Mouse (Mus musculus) MEL (cell line): Measurements from ENCODE around the gene Serinc5.

Source experiments
- CTCF ChIP-seq, 3 experiments: IDR thresholded peaks in 2 of 3; conservative IDR thresholded peaks in 1 of 3; 2 replicates each; pipeline ENCODE4 v1.5.1; 2011 to 2012; ENCODE audit warnings: low read length in 3 of 3, low read depth in 2 of 3, mild to moderate bottlenecking in 2 of 3, improper control_type of control experiment in 1 of 3, inconsistent platforms in 1 of 3, mixed read lengths in 1 of 3, moderate library complexity in 1 of 3; ENCODE audit not compliant: control insufficient read depth in 1 of 3, insufficient read depth in 1 of 3, poor library complexity in 1 of 3, severe bottlenecking in 1 of 3
- MAFK ChIP-seq: IDR thresholded peaks from 2 replicates; pipeline ENCODE4 v1.6.1; 2011; ENCODE audit warnings: low read depth, mild to moderate bottlenecking, low read length, improper control_type of control experiment, borderline replicate concordance
- MAX ChIP-seq: IDR thresholded peaks from 2 replicates; pipeline ENCODE4 v1.6.1; 2011; ENCODE audit warnings: low read length, improper control_type of control experiment
- POLR2A ChIP-seq, 2 experiments: IDR thresholded peaks; 2 replicates each; pipeline ENCODE4 v1.6.1; 2011 to 2012; ENCODE audit warnings: low read length in 2 of 2, mild to moderate bottlenecking in 2 of 2, control low read depth in 1 of 2, improper control_type of control experiment in 1 of 2, low read depth in 1 of 2, moderate library complexity in 1 of 2; ENCODE audit not compliant: control insufficient read depth in 1 of 2, insufficient read depth in 1 of 2, poor library complexity in 1 of 2

DNA sequence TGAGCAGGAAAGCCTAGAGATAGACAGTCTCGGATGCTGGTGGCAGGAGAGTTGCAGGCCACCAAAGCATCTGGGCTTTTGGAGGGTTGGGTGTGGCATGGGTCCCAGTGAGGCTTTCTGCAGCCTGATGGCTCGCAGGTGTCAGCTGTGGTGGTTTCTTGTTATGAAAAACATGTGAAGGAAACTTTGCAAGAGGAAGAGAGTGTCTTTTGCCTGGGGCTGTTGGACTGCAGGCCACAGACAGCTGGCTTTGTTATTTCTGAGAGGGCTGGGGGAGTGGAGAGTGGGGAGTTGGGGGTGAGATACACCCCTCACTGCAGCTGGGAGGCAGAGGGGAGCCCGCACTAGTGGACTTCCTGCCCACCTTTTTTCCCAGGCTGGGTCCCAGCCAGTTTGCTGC lies 127.9 kb downstream of the Serinc5 start:
- no peak for TF ChIP-seq MAX
- TF ChIP-seq MAFK = no peak
- no peak for TF ChIP-seq CTCF (IDR thresholded peaks at IDR 0.05 in 2 of 3, conservative IDR thresholded peaks at IDR 0.05 in 1 of 3; ENCODE audit: control insufficient read depth in 1 of 3, insufficient read depth in 1 of 3, low read depth in 2 of 3, low read length in 3 of 3, poor library complexity in 1 of 3, severe bottlenecking in 1 of 3)
- TF ChIP-seq POLR2A (IDR thresholded peaks at IDR 0.05; ENCODE audit: control insufficient read depth in 1 of 2, insufficient read depth in 1 of 2, low read depth in 1 of 2, low read length in 2 of 2, poor library complexity in 1 of 2) = no peak
